Mouse (Mus musculus) olfactory bulb, adult 2 months (tissue): ENCODE measurements around the gene Osbpl8.

Experiments used
- CTCF ChIP-seq: fragments of 200-500 bp; IDR thresholded peaks from 2 replicates; pipeline ENCODE4 v1.5.1; 2012; ENCODE audit warnings: low read depth, mild to moderate bottlenecking, low read length, moderate library complexity; ENCODE audit not compliant: insufficient read depth
- POLR2A ChIP-seq: fragments of 200-500 bp; IDR thresholded peaks from 2 replicates; pipeline ENCODE4 v1.6.1; 2012; ENCODE audit warnings: mild to moderate bottlenecking, low read depth, low read length, moderate library complexity; ENCODE audit not compliant: insufficient read depth

GRCm38 (mm10) chr10:111299591-111299990 is 135.0 kb downstream of the Osbpl8 start:
- TF ChIP-seq POLR2A: no peak
- no peak for TF ChIP-seq CTCF
